Mouse (Mus musculus): Measurements from ENCODE around the gene Zcchc10. TPM values are rescaled to one million over a fixed set of nuclear protein-coding genes. Genes with fewer than 3 reads are reported as not detected.

Gene Zcchc10
- total RNA-seq (2023) = 16.2 TPM

DNA sequence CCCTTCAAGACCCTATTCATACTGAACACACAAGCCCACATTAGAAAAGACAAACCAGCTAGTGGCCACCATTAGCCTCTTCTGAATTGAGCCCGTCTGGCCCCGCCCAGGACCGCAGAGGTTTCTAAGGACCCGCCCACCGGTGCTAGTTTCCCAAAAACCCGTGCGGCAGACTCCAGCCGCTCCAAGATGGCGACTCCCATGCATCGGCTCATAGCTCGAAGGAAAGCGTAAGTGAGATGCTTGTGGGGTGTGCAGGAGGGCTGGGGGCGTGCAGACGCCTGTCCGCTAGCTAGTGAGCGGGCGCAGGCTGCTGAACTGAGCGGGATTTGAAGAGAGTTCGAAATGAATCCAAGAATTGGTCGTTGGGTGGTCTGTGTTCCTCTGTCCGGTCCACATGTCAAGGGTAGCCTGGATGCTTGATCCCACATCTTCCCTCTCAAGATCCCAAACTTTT, at the start of gene Zcchc10:
Zcchc10 (plus strand) TSS at position 168 of the 457 bp plus-strand sequence.

DNA sequence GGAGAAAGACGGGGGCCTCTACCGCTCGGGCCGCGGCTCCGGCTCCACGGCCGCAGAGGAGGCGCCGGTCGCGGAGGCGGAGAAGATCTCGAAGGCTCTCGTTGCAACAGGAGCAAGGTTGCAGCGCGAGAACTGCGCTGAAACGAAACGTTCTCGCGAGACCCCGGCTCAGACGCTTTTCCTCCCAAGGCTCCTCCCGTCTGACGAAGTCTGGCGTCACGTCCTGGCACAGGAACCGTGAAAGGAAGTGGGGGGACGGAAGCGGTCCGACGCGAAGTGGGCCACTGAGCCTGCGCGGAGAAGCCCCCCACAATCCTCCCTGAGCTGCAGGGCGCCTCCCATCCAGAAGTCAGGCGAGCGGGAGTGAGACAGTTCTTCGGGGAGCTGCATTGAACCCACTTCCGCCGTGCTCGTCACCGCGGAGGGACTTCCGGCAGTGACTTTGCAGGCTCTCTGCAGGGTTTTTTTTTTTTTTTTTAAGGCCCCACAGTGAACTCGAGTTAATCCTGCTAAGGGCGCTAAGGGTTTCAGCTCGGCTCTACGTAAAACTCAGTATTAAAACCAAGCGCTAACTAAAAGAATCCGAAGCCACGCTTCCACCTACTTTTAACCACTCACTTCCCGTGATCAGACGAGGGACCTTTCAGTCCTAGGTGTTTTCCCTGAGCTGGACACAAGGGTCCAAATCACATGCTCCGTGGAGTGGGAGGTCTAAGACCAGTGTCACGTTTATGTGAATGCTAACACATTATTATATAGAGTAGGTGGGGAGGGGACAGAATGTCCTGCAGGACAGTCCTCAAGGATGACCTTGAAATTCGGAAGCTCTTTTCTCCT, 23.9 kb upstream of the Zcchc10 start, which contains the start of gene Hspa4:
Hspa4 (minus strand) TSS at position 128 of the 837 bp plus-strand sequence.

DNA sequence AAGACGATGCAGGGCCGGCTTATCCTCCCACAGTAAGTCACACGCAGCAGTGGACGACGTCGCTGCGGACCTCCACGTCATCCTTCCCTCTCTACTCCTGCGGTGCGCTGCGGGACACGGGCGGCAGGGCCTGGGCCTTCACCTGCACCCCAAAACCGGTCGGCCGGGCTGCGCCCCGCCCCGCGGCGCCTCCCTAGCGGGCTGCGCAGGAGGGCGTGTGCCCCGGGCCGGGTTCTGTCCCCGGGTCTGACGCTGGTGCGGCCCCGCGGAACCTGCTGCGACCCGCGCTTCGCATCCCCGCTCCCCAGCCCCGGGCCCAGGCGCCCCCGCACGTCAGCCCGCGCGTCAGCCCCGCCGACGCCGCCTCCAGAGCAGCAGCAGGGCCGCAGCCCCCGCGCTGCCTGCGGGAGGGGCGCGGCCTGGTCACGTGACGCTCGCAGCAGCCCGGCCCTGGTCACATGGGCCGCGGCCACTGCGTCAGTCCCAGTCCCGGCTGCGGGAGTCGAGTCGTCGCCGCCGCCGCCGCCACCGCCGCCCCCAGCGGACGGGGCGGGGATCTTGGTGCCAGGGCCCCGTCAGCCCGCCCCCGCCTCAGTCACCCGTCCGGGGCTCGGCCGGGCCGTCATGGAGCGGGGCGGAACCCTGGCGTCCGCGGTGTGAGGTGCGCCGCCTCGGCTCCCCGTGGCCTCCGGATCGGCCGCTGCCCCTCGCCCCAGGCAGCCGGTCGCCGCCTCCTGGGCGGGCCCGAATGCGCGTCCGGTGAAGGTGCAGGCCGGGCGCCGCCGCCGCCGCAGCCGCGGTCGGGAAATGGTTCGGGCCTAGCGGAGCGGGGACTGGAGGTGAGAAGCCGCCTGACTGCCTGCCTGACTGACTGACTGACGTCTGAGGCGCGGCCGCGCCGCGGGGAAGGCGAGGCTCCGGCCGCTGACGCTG, 26.1 kb downstream of the Zcchc10 start, which contains the start of gene Aff4:
Aff4 (plus strand) TSS at position 543 of the 933 bp plus-strand sequence.

Other genes with a start within 250 kb of the Zcchc10 start
- gene Hspa4, start 24.2 kb upstream of the Zcchc10 start, total RNA-seq (2023) = 87.1 TPM
- 162 TPM for gene Aff4, start 26.2 kb downstream of the Zcchc10 start, total RNA-seq (2023)
- not detected for gene Leap2, start 98.5 kb downstream of the Zcchc10 start, total RNA-seq (2023)
- 132 TPM for gene Uqcrq, start 106.2 kb downstream of the Zcchc10 start, total RNA-seq (2023)
- gene Gdf9, start 106.3 kb downstream of the Zcchc10 start, total RNA-seq (2023) = not detected
- not detected for gene Gm10447, start 132.4 kb downstream of the Zcchc10 start, total RNA-seq (2023)
- not detected for gene Shroom1, start 132.5 kb downstream of the Zcchc10 start, total RNA-seq (2023)
- not detected for gene Gm9837, start 145.8 kb downstream of the Zcchc10 start, total RNA-seq (2023)
- not detected for gene Gm9945, start 155.5 kb downstream of the Zcchc10 start, total RNA-seq (2023)
- not detected for gene Sowaha, start 155.6 kb downstream of the Zcchc10 start, total RNA-seq (2023)
- gene Sept8, start 194.6 kb downstream of the Zcchc10 start, total RNA-seq (2023) = 4.5 TPM
- 3.5 TPM for gene Kif3a, start 242.7 kb downstream of the Zcchc10 start, total RNA-seq (2023)

All from CD8-positive naive resting alpha-beta T cell, adult 57 days (primary cell).